Mouse (Mus musculus) cerebellum, postnatal 4 days (tissue): Measurements from ENCODE around the gene Rbfox2.

Source experiments
- DNase-seq, 2 experiments: peaks; one replicate each; pipeline ENCODE4 v3.0.0; 2022; ENCODE audit warnings: low spot score in 2 of 2, mixed read lengths in 1 of 2

Rbfox2 gene

DNA sequence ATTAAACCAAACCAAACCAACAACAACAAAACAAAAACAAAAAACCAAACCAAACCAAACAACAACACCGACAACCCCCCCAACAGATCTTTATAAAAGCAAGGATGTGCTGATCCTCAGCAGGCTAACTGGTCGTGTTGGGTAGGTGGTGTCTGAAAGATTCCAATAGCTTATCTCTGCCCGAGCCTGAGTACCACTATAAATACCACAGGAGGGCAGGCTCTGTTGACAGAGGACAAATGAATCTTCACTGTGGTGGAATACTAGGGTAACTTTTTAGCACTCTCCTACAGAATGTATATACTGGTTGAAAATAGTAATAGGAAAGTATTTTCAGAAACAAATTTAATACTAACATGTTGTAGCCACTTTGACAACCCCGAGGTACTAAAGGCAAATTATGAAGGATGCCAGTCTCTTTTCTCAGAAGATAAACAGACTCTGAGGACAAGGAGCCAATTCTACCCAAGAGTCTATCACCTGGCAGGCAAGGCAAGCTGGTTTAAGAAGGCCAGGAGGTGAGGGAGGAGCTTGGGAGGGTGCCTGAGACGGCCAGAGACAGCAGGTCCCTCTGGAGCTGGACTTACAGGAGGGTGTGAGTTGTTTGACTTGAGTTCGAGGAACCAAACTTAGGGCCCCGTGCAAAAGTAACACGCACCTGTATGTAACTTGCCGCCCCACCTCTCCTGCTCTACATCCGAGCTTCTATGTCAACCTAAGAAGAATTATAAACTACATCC, 199.5 kb downstream of the Rbfox2 start:
- no peak for DNase-seq

DNA sequence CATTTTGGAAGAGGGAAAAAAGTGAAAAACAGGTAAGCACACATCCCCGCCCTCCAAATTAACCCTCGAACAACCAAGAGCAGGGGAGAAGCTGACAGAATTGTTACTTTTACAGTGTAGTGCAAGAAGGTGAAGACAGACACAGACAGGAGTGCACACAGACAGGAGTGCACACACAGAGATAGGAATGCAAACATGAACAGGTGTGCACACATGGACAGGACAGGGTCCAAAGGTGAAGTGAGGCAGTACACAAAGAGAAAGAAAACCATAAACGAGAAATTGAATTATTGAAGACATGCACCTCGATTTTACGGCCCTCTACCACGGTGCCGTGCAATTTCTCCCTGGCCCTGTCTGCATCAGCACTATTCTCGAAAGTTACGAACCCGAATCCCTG, 201.5 kb downstream of the Rbfox2 start:
- DNase-seq: no peak

- DNase-seq: no peak
These were observed 202.2 kb downstream of the Rbfox2 start for GRCm38 (mm10) chr15:77104349-77105158.

GRCm38 (mm10) chr15:77102685-77103084, 204.1 kb downstream of the Rbfox2 start:
- no peak for DNase-seq

GRCm38 (mm10) chr15:77099756-77100155, 207.0 kb downstream of the Rbfox2 start:
- no peak for DNase-seq

GRCm38 (mm10) chr15:77097358-77097757, 209.4 kb downstream of the Rbfox2 start:
- no peak for DNase-seq

DNA sequence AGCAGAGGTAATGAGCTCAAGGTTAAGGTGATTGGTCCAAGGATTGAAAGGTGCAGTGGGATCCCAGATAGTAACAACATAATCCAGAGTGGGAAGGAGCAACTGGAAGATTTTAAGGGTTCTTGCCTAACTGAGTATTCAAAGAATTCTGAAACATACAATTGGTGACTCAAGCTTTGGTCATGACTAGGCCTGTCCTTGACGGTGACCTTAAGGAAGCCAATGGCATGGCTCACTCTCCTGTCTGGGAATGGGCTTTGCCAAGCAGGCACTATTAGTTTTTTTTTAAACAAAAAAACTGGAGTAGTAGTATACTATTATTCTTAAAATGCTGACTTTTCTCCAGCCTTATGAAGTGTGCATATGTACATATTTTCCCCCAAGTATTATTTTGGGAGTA, 211.6 kb downstream of the Rbfox2 start:
- no peak for DNase-seq

DNA sequence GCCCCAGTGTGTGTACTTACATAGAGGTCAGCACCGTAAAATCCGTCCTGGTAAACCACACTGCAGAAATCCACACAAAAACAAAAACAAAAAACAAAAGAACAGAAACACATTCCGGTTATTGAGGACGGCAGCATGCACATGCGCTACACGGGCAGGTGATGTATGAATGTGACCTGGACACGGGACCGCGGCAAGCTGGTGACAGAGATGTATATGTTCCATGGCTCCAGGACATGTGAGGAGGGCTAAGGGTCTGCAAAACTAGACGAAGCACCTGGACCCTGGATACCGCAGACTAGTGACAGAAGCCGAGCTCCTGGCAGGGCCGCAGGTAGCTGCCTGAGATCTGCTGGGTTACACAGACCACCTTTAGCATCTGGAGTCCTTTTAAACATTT, 212.4 kb downstream of the Rbfox2 start:
- no peak for DNase-seq

- no peak for DNase-seq
These were observed 215.4 kb downstream of the Rbfox2 start for GRCm38 (mm10) chr15:77091394-77091793.

DNA sequence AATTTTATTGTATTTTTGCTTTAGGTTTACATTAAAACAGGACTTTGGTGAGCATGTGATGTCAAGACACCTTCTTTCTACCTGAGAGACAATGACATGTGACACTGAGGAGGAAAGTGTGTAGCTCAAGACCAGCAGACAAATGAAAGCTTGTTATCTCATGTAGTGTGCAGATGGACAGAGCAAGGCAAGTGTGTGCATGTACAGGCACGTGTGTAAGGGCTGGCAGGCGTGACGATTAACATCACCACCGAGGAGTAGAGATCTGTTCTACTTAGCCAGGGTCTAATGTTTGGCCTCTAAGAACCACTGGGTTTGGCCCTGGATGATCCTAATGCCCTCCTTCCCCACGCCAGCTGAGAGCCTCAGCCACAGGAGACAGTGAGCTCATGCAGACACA, 216.3 kb downstream of the Rbfox2 start:
- no peak for DNase-seq

GRCm38 (mm10) chr15:77089249-77089648, 217.6 kb downstream of the Rbfox2 start:
- DNase-seq: no peak

GRCm38 (mm10) chr15:77086488-77086887, 220.3 kb downstream of the Rbfox2 start:
- DNase-seq: no peak

- DNase-seq: no peak
These were observed 221.0 kb downstream of the Rbfox2 start for GRCm38 (mm10) chr15:77085818-77086217.

GRCm38 (mm10) chr15:77081454-77081853, 225.3 kb downstream of the Rbfox2 start:
- DNase-seq: no peak

DNA sequence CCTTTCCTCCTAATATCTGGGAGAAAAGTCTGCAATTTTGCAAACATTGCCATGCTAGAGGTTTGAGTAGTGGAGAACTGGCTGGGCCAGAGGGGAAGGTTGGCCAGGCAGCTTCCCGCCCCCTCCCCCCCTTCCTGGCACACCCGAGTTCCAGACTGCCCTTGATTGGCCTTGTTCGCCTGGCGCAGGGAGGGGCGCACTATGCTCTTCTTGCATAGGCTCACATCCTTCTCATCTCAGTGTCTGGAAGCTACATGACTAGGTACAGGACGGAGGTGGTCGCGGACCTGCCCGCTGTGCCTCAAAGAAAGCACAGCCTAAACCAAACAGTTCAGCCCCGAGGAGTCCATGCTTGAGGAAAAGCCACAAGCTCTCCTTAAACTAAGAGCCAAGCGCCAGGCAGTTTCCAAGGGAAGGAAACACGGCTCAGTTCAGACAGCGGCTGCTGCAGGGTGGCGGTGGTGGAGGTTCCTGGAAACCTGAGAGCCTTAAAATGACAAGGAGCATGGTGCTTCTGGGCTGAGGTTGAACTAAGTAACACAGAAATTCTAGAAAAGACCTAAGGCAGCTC, 226.0 kb downstream of the Rbfox2 start:
- DNase-seq: no peak

DNA sequence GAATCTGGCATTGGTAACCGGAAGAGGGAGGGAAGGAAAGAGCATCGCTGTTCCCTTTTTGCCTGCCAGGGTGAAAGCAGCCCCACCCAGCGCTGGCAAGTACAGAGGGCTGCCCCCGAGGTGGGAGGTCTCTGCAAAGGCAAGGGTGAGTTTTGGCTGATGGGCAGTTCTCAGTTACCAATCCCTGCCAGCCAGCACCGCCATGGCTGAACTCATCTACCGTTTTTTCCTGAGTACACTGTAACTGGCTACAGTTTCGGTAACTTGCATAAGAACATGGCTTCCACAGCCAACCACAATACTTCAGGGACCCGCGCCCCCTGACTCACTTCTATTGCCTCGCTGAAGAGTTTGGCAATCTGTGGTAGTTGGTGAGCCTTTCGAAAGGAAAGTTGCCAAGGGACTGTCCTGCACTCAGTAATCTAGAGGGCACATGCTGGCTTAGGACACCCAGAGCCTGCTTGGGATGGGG, 226.9 kb downstream of the Rbfox2 start:
- DNase-seq: no peak

DNA sequence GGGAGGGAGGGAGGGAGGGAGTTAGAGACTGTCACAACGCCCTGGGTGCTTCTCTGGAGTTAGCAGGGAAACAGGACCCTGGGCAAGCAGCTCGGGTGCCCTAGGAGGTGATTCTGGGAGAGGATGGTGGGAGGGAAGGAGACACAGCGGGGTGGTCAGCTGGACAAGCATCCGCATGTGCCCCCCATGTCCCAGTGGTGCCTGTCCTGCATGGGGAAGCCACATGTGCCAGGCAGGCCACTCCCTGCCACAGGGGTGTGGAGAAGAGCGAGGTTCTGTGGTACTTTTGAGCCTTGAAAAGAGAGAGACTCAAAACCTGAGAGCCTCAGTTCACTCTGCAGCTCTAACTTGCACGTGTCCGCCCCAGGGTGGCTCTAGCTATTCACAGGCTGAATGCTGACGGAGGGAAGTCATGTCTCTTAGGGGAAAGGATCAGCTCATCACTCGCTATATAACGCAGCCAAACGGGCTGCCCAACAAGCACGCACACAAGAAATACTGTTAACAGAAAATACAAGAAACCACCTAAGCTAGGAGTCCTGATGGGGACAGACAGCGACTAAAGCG, 227.5 kb downstream of the Rbfox2 start:
- DNase-seq: no peak

DNA sequence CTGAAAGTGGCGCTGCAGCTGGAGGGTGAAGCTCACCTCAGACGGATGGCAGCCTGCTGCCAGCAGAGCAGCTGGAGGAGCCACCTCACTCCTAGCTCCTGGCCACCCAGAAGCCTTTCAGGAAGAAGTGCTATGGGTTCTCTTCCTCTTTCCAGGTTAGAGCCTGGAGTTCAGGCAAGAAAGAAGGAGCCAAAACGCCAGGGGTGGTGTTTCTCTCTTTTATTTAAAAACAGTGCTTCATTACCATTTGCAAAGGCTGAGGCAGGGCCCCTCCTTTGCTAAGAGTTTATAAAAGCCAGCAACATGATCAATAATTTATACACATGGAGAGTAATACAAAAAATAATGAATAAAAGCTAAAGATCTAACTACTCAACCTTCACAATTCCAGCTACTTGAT, 228.0 kb downstream of the Rbfox2 start:
- DNase-seq: no peak

GRCm38 (mm10) chr15:77077906-77078305, 228.9 kb downstream of the Rbfox2 start:
- no peak for DNase-seq

- DNase-seq: no peak
These were observed 230.3 kb downstream of the Rbfox2 start for GRCm38 (mm10) chr15:77076523-77076922.

GRCm38 (mm10) chr15:77072556-77073163, 234.1 kb downstream of the Rbfox2 start:
- DNase-seq: no peak

GRCm38 (mm10) chr15:77071501-77071900, 235.3 kb downstream of the Rbfox2 start:
- DNase-seq: no peak
